Mouse (Mus musculus) lung, postnatal 36 days (tissue): ENCODE measurements around the gene Snx27.
A peak's percentile ranks its signal among the peaks of the same experiment; 100 is the strongest.

Source experiments
- DNase-seq: peaks from one replicate; pipeline ENCODE4 v3.0.0; 2022; ENCODE audit warnings: mixed read lengths

The Snx27 gene

DNA sequence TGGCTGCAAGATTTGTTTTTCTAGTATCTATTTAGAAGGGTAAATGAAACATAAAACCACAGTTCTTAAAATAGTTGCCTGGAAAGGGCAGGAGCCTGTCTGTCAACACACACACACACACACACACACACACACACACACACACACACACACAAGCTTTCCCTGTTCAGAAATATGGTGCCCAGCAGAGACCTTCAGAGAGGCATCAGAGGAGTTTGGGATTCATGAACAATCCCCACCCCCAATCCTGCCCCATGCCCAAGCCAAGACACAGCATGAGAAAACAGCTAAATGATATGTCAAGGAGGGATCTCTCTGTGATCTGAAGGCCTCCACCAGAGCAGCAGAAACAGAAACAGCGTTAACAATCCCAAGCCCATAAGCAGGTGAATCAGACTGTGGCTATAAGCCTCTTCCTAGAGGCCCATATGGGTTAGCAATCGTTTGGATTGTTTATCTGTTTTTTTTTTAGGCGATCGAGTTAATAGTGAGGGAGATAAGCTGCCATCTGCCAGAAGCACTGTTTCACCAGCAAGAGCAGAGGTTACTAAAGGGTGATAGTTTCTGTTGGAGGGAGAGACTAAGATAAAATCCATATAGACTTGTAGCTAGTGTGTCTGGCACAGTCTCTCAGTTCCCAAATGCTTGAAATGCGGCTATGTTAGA lies 108.8 kb downstream of the Snx27 start:
- no peak for DNase-seq

GRCm38 (mm10) chr3:94473115-94473505 lies 109.4 kb downstream of the Snx27 start:
- DNase-seq, result no peak

DNA sequence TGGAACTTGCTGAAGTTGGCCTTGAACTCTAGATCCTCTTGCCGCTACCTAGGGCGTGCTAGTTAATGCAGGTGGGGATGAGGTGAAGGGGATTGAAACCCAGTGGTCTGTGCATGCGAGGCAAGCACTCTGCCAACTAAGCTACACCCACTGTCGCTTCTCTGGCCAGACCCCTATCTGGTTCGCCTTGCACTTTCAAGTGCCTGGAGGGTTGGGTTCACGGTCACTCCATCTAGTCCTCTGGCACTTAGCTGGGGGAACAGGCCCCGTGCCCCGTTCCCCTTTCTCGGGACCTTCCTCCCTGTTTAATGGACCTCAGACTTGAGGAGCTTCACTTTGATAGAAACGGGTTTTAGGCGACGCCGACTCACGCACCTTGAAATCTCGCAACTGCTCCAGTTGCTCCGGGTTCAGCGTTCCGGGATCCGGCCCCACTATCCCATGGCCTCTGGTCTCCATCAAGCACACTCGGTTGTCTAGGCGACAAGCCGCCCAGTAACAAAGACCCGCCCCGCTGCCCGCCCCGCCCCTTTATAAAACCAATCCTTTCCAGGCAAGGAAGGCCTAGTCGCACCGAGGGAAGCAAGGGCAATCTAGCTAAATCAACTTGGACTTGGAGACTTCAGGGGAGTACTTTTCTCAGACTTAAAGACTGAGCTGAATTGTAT lies 109.9 kb downstream of the Snx27 start:
- peak; percentile 62 for DNase-seq

DNA sequence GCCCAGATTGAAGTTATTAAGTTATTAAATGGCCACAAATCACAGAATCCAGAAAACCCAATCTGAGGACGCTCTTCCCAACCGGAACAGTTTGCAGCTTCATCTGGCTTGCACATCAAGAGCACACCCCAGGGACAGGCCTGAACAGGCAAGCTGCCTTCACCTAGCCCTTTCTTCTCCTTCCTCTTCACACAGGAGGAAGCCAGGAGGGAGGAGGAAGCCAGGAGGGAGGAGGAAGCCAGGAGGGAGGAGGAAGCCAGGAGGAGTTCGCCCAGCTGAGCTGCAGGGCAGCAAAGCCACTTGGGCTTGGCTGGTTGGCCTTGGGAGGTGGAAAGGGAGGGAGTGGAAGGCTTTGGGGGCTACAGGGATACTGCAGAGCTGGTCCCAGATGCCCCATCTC lies 113.6 kb downstream of the Snx27 start:
- peak; percentile 7 for DNase-seq

- DNase-seq, result no peak
Measured at GRCm38 (mm10) chr3:94465632-94466430, 116.7 kb downstream of the Snx27 start.

GRCm38 (mm10) chr3:94463926-94464578 lies 118.5 kb downstream of the Snx27 start:
- DNase-seq, result peak; percentile 84

DNA sequence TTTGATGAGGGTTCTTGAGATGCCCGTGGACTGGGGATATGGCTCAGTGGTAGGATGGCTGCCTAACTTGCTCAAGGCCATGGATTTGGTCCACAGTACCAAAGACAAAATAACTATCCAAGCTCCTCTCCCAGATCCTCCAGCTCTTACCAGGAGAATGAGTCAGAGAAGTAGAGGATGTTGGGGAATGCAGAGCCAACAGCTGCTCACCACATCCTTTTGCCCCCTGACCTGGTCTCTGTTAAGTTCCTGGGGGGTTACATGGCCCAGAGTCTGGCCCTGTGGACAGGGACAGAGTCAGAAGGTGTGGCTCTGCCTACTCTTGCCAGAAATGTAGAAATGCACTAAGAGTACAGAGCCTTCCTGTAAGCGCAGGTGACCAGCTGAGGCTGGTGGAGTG lies 122.7 kb downstream of the Snx27 start:
- DNase-seq, result no peak

DNA sequence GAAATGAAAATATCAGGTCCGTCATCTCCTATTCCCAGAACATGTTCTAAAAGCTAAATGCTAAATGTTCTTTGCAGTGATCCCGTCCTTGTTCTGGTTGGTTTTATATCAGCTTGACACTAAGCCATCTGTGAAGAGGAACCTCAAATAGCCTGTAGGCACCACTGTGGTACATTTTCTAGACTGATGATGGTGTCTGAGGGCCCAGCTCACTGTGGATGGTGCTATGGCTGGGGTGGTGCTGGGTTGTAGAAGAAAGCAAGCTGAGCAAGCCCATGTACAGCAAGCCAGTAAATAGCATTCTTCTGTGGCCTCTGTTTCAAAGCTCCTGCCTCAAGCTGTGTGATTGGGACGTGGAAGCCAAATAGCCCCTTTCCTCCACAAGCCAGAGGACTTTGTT lies 125.5 kb downstream of the Snx27 start:
- no peak for DNase-seq

GRCm38 (mm10) chr3:94456529-94457000 lies 126.0 kb downstream of the Snx27 start:
- peak; percentile 93 for DNase-seq

DNA sequence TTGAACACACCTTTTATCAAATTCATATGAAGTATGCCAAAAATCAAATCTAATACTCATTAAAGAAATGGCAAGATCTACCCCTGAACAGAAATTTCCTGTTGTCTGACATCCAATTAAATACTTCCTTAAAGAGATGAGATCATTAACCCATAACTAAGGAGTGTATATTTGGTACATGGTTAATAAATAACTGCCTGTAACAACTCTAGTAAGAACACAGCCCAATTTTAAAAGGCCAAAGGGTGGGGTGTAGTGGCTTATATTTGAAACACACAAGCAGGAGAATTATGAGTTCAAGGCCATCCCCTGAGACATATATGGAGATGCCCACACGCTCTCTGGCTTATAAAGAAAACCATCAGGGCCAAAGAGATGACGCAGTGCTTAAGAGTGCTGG lies 133.1 kb downstream of the Snx27 start:
- DNase-seq, result no peak
